Mouse (Mus musculus) olfactory bulb, adult 2 months (tissue): ENCODE measurements around the gene St6galnac3.
"Not testable (repeated sequence)": the region's sequence is repeated elsewhere in the genome, so short reads cannot be mapped to it uniquely, and the experiment has no call there.

Source experiments
- CTCF ChIP-seq: fragments of 200-500 bp; IDR thresholded peaks from 2 replicates; pipeline ENCODE4 v1.5.1; 2012; ENCODE audit warnings: low read depth, mild to moderate bottlenecking, low read length, moderate library complexity; ENCODE audit not compliant: insufficient read depth
- POLR2A ChIP-seq: fragments of 200-500 bp; IDR thresholded peaks from 2 replicates; pipeline ENCODE4 v1.6.1; 2012; ENCODE audit warnings: mild to moderate bottlenecking, low read depth, low read length, moderate library complexity; ENCODE audit not compliant: insufficient read depth

DNA sequence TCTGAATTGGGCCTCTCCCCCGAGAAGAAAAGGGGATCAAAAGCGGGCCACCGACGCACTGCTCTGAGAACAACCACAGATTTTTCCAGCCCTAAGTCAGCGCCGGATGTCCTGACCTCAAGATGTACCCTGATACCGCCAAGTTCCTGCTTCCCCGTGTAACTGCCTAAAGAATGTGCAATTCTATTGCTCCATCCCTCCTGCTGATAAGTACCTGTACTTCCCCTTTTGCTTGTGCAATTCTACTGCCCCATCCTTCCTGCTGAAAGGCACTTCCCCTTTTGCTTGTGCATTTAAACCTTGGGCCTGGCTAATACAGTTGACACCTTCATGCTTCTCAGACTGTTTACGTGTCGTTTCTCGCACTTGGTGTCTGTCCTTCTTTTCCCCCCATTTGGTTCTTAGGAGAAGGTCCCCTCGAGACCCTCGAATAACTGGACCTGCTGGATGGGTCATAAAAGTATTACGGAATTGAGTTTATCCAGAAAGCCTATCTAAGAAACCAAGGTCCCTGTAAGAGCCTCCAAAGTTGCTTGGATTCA is 30.9 kb upstream of the St6galnac3 start:
- not testable (repeated sequence) for TF ChIP-seq CTCF, POLR2A
